ENCODE assay signal across 8 mouse cellular contexts in the genomic region with DNA sequence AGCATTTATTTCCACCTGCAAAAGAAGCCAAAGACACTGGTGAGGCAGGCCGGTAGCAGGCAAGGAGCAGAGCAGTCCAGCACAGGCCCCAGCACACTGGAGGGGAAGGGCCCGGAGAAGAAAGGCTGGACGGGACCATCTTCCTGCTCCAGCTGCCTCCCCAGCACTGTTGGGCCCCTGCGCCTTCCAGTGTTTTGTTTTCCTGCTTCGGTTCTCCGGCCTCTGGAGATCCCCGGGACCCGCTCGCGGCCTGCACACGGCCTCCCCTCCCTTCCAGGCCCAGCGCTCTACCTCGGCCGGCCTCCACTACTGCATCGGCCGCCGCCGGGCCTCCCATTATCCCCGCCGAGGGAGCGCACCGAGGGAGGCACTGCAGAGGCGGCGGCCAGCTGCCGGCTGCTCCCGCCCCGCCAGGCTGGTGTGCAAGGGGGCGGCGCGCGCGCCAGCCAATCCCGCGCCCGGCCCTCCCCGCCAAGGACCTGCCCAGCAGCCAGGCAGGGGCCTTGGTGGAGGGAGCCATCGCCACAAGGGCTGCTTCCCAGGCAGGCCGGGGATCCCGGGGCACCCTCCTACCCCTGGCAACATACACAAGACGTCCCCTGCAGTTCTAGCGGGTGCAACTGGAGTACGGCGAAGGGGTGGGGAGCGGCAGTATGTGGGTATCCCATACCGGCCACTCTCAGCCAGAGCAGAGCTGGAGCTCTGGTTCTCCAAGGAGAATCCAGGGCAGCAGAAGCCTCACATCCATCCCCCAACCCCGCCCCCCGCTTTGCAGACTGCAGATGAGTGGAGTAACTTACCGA. TPM values are rescaled to one million over a fixed set of nuclear protein-coding genes. Genes with fewer than 3 reads are reported as not detected.
DNase-seq lines count a peak whose midpoint lies in the region; ATAC-seq lines count a peak whose summit lies in the region.

No protein-coding gene starts in this region.

- peak; percentile 88 to 92 for DNase-seq in adrenal gland, adult 18-20 months (ENCODE audit: low spot score in 2 of 2)
- DNase-seq in embryo, embryonic 10.5 days (ENCODE audit: low spot score): peak; percentile 90
- DNase-seq in gastrocnemius, postnatal 10 days: peak; percentile 92
- peak; percentile 86 for DNase-seq in induced T-regulatory cell, adult 2 months (ENCODE audit: low read depth)
- DNase-seq in left cerebral cortex, adult 8-10 months (ENCODE audit: low spot score in 2 of 2): peak; percentile 72 to 90
- DNase-seq in right cerebral cortex, adult 18-20 months: peak; percentile 94
- DNase-seq in urinary bladder, adult 18-20 months (ENCODE audit: low spot score in 2 of 2): peak; percentile 78 to 87

- peak; percentile 92 for ATAC-seq in megakaryocyte, adult 5-6 weeks (ENCODE audit: poor library complexity, severe bottlenecking)

RNA-seq across cellular contexts. Expression of a gene that starts 17.4 kb away (rescaled TPM):
- 10 to 100 TPM; 24.2 to 25.7 TPM for total RNA-seq in adrenal gland, adult 18-20 months (2021)
- 10 to 100 TPM; 41.5 to 47.0 TPM for total RNA-seq in gastrocnemius, postnatal 10 days (2021)
- 10 to 100 TPM; 54.7 to 62.8 (median 59.4) TPM for total RNA-seq in left cerebral cortex, adult 8-10 months (2022)
- 36.1 and 36.2 TPM in 2 replicates for total RNA-seq in megakaryocyte, adult 5-6 weeks (2015)
- total RNA-seq in megakaryocyte, adult 5-6 weeks (2017): 15.8 and 23.1 TPM in 2 replicates

Comparison
In these comparisons a context has a peak if more than half of its experiments do, and no peak if none do; other contexts are left out.
1. Peak in every context shown above with its lines: DNase-seq and ATAC-seq.